Mouse (Mus musculus) adrenal gland, postnatal 36 days (tissue): ENCODE results near the gene Spc25. TPM values are rescaled to one million over a fixed set of nuclear protein-coding genes. Genes with fewer than 3 reads are reported as not detected.

Source experiments
- DNase-seq, 2 experiments: peaks; one replicate each; pipeline ENCODE4 v3.0.0; 2021; ENCODE audit warnings: mixed read lengths in 1 of 2
- total RNA-seq, 2 experiments: library from RNA; stranded (reverse); gene quantifications; 2 replicates each; pipeline ENCODE4 v1.2.3; 2021

Spc25 gene
- total RNA-seq, 2 experiments from 2014 or later: 3.7 to 4.1 TPM

GRCm38 (mm10) chr2:69179721-69180120 is 26.3 kb downstream of the Spc25 start:
- DNase-seq: no peak

GRCm38 (mm10) chr2:69175296-69175695 is 30.7 kb downstream of the Spc25 start:
- DNase-seq: no peak

- DNase-seq: no peak
Measured at GRCm38 (mm10) chr2:69170395-69171077, 35.5 kb downstream of the Spc25 start.

- no peak for DNase-seq
Measured at GRCm38 (mm10) chr2:69158907-69159306, 47.1 kb downstream of the Spc25 start.

- DNase-seq: no peak
Measured at GRCm38 (mm10) chr2:69156283-69156682, 49.7 kb downstream of the Spc25 start.

GRCm38 (mm10) chr2:69155861-69156260 is 50.1 kb downstream of the Spc25 start:
- DNase-seq: no peak

GRCm38 (mm10) chr2:69150841-69151240 is 55.2 kb downstream of the Spc25 start:
- DNase-seq: no peak

- no peak for DNase-seq
Measured at GRCm38 (mm10) chr2:69149154-69149553, 56.8 kb downstream of the Spc25 start.

- DNase-seq: peak; percentile 37 to 57
Measured at GRCm38 (mm10) chr2:69148691-69149090, 57.3 kb downstream of the Spc25 start.

Other genes starting within 250 kb of the Spc25 start
- 10 to 100 TPM in 1 of 2 experiments, 1 to 10 TPM in 1; 7.3 to 11.9 TPM for gene Nostrin, start 70.4 kb downstream of the Spc25 start, total RNA-seq
- gene G6pc2, start 4.9 kb upstream of the Spc25 start, total RNA-seq: not detected
- gene Abcb11, start 136.4 kb upstream of the Spc25 start, total RNA-seq: under 1 TPM in 1 of 2 experiments, not detected in 1; 0.26 TPM
- 1 to 10 TPM in 1 of 2 experiments, under 1 TPM in 1; 0.73 to 1.9 TPM for gene Dhrs9, start 174.3 kb upstream of the Spc25 start, total RNA-seq